Mouse (Mus musculus): ENCODE data around the gene Smim1. TPM values are rescaled to one million over a fixed set of nuclear protein-coding genes. Genes with fewer than 3 reads are reported as not detected.

Smim1 gene
- total and polyA plus RNA-seq, 3 experiments = 118 to 219 (median 188) TPM

DNA sequence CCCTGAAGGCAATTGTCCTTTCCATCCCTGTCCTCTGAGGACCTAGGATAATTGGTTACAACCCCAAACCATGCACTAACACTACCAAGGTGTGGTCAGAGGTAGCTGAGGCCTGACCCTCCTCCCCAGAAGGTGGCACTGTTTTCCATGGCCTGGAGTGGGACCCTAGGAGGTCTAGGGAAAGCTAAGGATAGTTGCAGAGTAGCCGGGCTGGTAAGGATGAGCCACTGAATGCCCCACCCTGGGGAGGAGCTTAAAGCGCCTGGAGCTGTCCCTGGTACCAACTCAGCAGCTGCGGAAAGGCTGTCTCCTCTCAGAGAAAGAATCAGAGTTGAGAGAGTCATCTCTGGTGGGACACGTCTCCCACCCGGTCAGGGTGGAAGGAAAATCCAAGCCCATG is 44.9 kb upstream of the Smim1 start:
- no peaks in the 10 kb centered on the region for H3K27me3 ChIP-seq (ENCODE audit: control insufficient read depth in 1 of 2, insufficient read depth in 2 of 2, low read length in 2 of 2)
- peak; percentile 6 for DNase-seq (ENCODE audit: low read depth, low spot score)
- no peaks in the 10 kb centered on the region for H3K36me3 ChIP-seq (ENCODE audit: control insufficient read depth in 1 of 2, insufficient read depth in 2 of 2, low read length in 2 of 2)
- H3K9me3 ChIP-seq (replicated peaks; ENCODE audit: insufficient read depth, low read length) = no peaks in the 10 kb centered on the region
- no peak overlapping the region for H3K4me3 ChIP-seq (ENCODE audit: control insufficient read depth in 1 of 2, insufficient read depth in 1 of 2, low read depth in 2 of 2, low read length in 2 of 2)
- H3K4me1 ChIP-seq (ENCODE audit: control insufficient read depth in 1 of 2, insufficient read depth in 2 of 2, low read length in 2 of 2) = no peaks in the 10 kb centered on the region
- TF ChIP-seq RAD21 (IDR thresholded peaks at IDR 0.05; ENCODE audit: low read depth, low read length) = no peak
- H3K27ac ChIP-seq (ENCODE audit: control insufficient read depth, low read depth, low read length) = no peak overlapping the region
- H3K9ac ChIP-seq (ENCODE audit: control insufficient read depth, low read depth, low read length, poor library complexity, severe bottlenecking) = no peak overlapping the region
- no peaks in the 10 kb centered on the region for H3K79me2 ChIP-seq (ENCODE audit: control insufficient read depth, insufficient read depth, low read length, poor library complexity)

DNA sequence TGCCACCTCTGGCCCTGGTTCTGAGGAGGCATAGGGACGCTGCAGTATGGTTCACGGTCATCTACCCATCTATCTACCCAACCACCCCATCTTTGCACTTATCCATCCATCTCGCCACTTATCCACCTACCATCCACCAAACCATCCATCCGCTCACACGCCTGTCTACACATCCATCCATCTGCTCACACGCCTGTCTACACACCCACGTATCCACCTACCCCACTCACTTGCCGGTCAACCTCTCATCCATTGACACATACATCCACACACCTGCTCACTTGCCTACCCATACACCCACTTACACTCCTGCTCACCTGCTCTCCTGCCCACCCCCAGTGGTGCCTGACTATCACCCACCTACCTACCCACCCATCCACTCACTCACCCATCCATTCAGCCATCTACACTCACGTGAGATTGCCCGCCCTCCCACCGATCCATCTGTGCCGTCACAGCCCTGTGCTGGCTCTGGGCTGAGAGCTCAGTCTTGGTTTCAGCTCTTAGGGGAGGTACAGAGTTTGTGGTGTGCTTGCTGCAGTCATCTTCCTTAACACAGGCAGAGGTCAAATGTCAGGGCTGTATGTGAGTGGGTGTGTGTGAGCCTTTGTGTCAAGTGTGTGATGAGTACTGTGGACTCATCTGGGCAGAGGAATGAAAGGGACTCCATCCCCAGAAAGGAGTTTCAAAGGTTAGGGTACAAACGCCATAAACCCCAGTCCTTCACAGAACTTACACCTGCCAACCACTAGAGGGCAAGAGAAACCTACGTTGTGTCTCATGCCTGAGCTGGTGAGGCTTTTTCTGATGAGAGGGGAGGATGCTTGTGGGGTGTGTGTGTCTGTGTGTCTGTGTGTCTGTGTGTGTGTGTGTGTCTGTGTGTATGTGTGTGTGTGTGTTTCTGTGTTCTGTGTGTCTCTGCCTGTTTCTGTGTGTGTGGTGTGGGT is 39.1 kb upstream of the Smim1 start:
- Histone ChIP-seq H3K27me3 (ENCODE audit: control insufficient read depth in 1 of 2, insufficient read depth in 2 of 2, low read length in 2 of 2) (no peaks in the 10 kb centered on the region), H3K27ac (ENCODE audit: control insufficient read depth, low read depth, low read length) (no peak overlapping the region), H3K36me3 (ENCODE audit: control insufficient read depth in 1 of 2, insufficient read depth in 2 of 2, low read length in 2 of 2) (no peaks in the 10 kb centered on the region), H3K4me3 (ENCODE audit: control insufficient read depth in 1 of 2, insufficient read depth in 1 of 2, low read depth in 2 of 2, low read length in 2 of 2) (no peak overlapping the region), H3K4me1 (ENCODE audit: control insufficient read depth in 1 of 2, insufficient read depth in 2 of 2, low read length in 2 of 2) (no peaks in the 10 kb centered on the region), H3K79me2 (ENCODE audit: control insufficient read depth, insufficient read depth, low read length, poor library complexity) (no peaks in the 10 kb centered on the region), H3K9me3 (replicated peaks; ENCODE audit: insufficient read depth, low read length) (no peaks in the 10 kb centered on the region), H3K9ac (ENCODE audit: control insufficient read depth, low read depth, low read length, poor library complexity, severe bottlenecking) (no peak overlapping the region)
- peak; percentile 27 for DNase-seq (ENCODE audit: low read depth, low spot score)
- no peak for TF ChIP-seq USF1 (IDR thresholded peaks at IDR 0.05; ENCODE audit: low read depth, low read length)
- TF ChIP-seq CHD2 (IDR thresholded peaks at IDR 0.05; ENCODE audit: low read length) = no peak
- TF ChIP-seq KAT2A (conservative IDR thresholded peaks at IDR 0.05; ENCODE audit: low read depth, low read length) = no peak
- no peak for TF ChIP-seq ZKSCAN1 (IDR thresholded peaks at IDR 0.05; ENCODE audit: low read depth, low read length)
- TF ChIP-seq CTCF (IDR thresholded peaks at IDR 0.05 in 2 of 3, conservative IDR thresholded peaks at IDR 0.05 in 1 of 3; ENCODE audit: control insufficient read depth in 1 of 3, insufficient read depth in 1 of 3, low read depth in 2 of 3, low read length in 3 of 3, poor library complexity in 1 of 3, severe bottlenecking in 1 of 3) = peak; percentile 52 to 60 (median 59)
- no peak for TF ChIP-seq ZNF384 (IDR thresholded peaks at IDR 0.05; ENCODE audit: low read depth, low read length)
- no peak for TF ChIP-seq MXI1 (IDR thresholded peaks at IDR 0.05; ENCODE audit: low read depth, low read length)
- TF ChIP-seq SMC3 (IDR thresholded peaks at IDR 0.05; ENCODE audit: low read depth, low read length) = peak; percentile 52
- no peak for TF ChIP-seq BHLHE40 (IDR thresholded peaks at IDR 0.05; ENCODE audit: borderline replicate concordance, low read depth, low read length)
- no peak for TF ChIP-seq MYC (IDR thresholded peaks at IDR 0.05; ENCODE audit: low read depth, low read length)
- TF ChIP-seq USF2 (IDR thresholded peaks at IDR 0.05; ENCODE audit: borderline replicate concordance in 1 of 2, insufficient read depth in 1 of 2, low read depth in 1 of 2, low read length in 2 of 2) = no peak
- no peak for TF ChIP-seq TAL1 (IDR thresholded peaks at IDR 0.05; ENCODE audit: low read length)
- peak; percentile 61 for TF ChIP-seq RAD21 (IDR thresholded peaks at IDR 0.05; ENCODE audit: low read depth, low read length)
- peak; percentile 17; the same call in 1 of the 2 replicates for TF ChIP-seq ZC3H11A (IDR thresholded peaks at IDR 0.05; ENCODE audit: low read depth, low read length)
